Comparison of ENCODE assay signal across 19 mouse cellular contexts in genomic region chr1:134754818-134755217, GRCm38 (mm10).
DNase-seq lines count a peak whose midpoint lies in the region; ATAC-seq lines count a peak whose summit lies in the region.
"Had no signal": no experiment of that assay in that cellular context is flagged by ENCODE, and none has a peak within 500 bp of the region (broad histone marks: within the 10 kb centered on the region; RNA-seq: fewer than 3 reads in every experiment).

No protein-coding gene starts in this region.

- no peak for ATAC-seq in embryonic facial prominence, embryonic 12.5 days (ENCODE audit: insufficient number of reproducible peaks, insufficient read depth, low FRiP score, low TSS enrichment)
- no peak for ATAC-seq in kidney, embryonic 15.5 days (replicated peaks; ENCODE audit: low FRiP score)
- ATAC-seq in neural tube, embryonic 13.5 days (ENCODE audit: low read depth), result no peak
- no peak for ATAC-seq in neural tube, embryonic 15.5 days (ENCODE audit: low FRiP score)
- ATAC-seq: forebrain, embryonic 13.5 days; inflammation-experienced regulatory T-cells, adult 6 months; midbrain, embryonic 16.5 days had no signal

- whole genome bisulfite sequencing in embryonic facial prominence, embryonic 12.5 days, result 71% methylated on average over 10 of the region's 10 CpGs
- WGBS in embryonic facial prominence, embryonic 10.5 days, result 79% methylated on average over 10 of the region's 10 CpGs
- WGBS in kidney, embryonic 15.5 days, result 51% methylated on average over 10 of the region's 10 CpGs
- WGBS in neural tube, embryonic 13.5 days, result 76% methylated on average over 10 of the region's 10 CpGs
- WGBS in neural tube, embryonic 15.5 days, result 77% methylated on average over 10 of the region's 10 CpGs

- no peak overlapping the region for H3K4me2 ChIP-seq in embryonic facial prominence, embryonic 12.5 days (replicated peaks)
- no peak overlapping the region for H3K4me2 ChIP-seq in kidney, embryonic 15.5 days
- H3K4me2 ChIP-seq in neural tube, embryonic 13.5 days, result no peak overlapping the region
- no peak overlapping the region for H3K4me2 ChIP-seq in neural tube, embryonic 15.5 days
- H3K4me2 ChIP-seq: forebrain, embryonic 13.5 days; liver, embryonic 11.5 days had no signal

- H3K27me3 ChIP-seq in embryonic facial prominence, embryonic 12.5 days, result peaks cover 3% of the 10 kb centered on the region; the same call in 1 of the 2 replicates
- H3K27me3 ChIP-seq in embryonic facial prominence, embryonic 10.5 days (replicated peaks; ENCODE audit: low read depth, poor library complexity, severe bottlenecking), result no peaks in the 10 kb centered on the region
- no peaks in the 10 kb centered on the region for H3K27me3 ChIP-seq in kidney, embryonic 15.5 days
- H3K27me3 ChIP-seq in neural tube, embryonic 13.5 days, result no peaks in the 10 kb centered on the region
- no peaks in the 10 kb centered on the region for H3K27me3 ChIP-seq in neural tube, embryonic 15.5 days (replicated peaks)
- H3K27me3 ChIP-seq: forebrain, embryonic 13.5 days had no signal

- H3K9me3 ChIP-seq in embryonic facial prominence, embryonic 12.5 days, result no peaks in the 10 kb centered on the region
- H3K9me3 ChIP-seq in embryonic facial prominence, embryonic 10.5 days, result no peaks in the 10 kb centered on the region
- no peaks in the 10 kb centered on the region for H3K9me3 ChIP-seq in kidney, embryonic 15.5 days (replicated peaks)
- no peaks in the 10 kb centered on the region for H3K9me3 ChIP-seq in neural tube, embryonic 13.5 days
- no peaks in the 10 kb centered on the region for H3K9me3 ChIP-seq in neural tube, embryonic 15.5 days (replicated peaks)
- H3K9me3 ChIP-seq: forebrain, embryonic 13.5 days; G1E; heart, embryonic 10.5 days had no signal

- peaks cover 31% of the 10 kb centered on the region for H3K4me1 ChIP-seq in embryonic facial prominence, embryonic 12.5 days
- H3K4me1 ChIP-seq in embryonic facial prominence, embryonic 10.5 days, result peaks cover 62% of the 10 kb centered on the region
- peaks cover 68% of the 10 kb centered on the region for H3K4me1 ChIP-seq in kidney, embryonic 15.5 days
- H3K4me1 ChIP-seq in neural tube, embryonic 13.5 days (replicated peaks), result peaks cover 45% of the 10 kb centered on the region
- peaks cover 37% of the 10 kb centered on the region for H3K4me1 ChIP-seq in neural tube, embryonic 15.5 days

- DNase-seq in embryonic facial prominence, embryonic 10.5 days (ENCODE audit: low spot score), result no peak
- DNase-seq in kidney, postnatal 14 days, result no peak
- DNase-seq in embryo, embryonic 9.5 days (ENCODE audit: extremely low spot score), result no peak
- DNase-seq: gastrocnemius, postnatal 25 days; heart, postnatal 10 days; left cerebral cortex, postnatal 4 days; retina, postnatal 1 day; thymus, postnatal 25 days had no signal

- 0 out of 2 replicates have a peak overlapping the region, but pooled peaks have one; percentile 11 for H3K27ac ChIP-seq in embryonic facial prominence, embryonic 12.5 days
- H3K27ac ChIP-seq in embryonic facial prominence, embryonic 10.5 days (replicated peaks), result no peak overlapping the region
- peak overlapping the region; percentile 78 for H3K27ac ChIP-seq in kidney, embryonic 15.5 days
- 0 out of 2 replicates have a peak overlapping the region, but pooled peaks have one; percentile 72 for H3K27ac ChIP-seq in neural tube, embryonic 13.5 days (replicated peaks)
- no peak overlapping the region for H3K27ac ChIP-seq in neural tube, embryonic 15.5 days (replicated peaks)
- H3K27ac ChIP-seq: forebrain, embryonic 13.5 days had no signal

- no peak overlapping the region for H3K9ac ChIP-seq in embryonic facial prominence, embryonic 12.5 days
- no peak overlapping the region for H3K9ac ChIP-seq in kidney, embryonic 15.5 days
- 0 out of 2 replicates have a peak overlapping the region, but pooled peaks have one; percentile 17 for H3K9ac ChIP-seq in neural tube, embryonic 13.5 days
- H3K9ac ChIP-seq in neural tube, embryonic 15.5 days (replicated peaks), result no peak overlapping the region
- H3K9ac ChIP-seq: forebrain, embryonic 13.5 days had no signal

- H3K4me3 ChIP-seq in embryonic facial prominence, embryonic 12.5 days, result no peak overlapping the region
- no peak overlapping the region for H3K4me3 ChIP-seq in embryonic facial prominence, embryonic 10.5 days
- no peak overlapping the region for H3K4me3 ChIP-seq in kidney, embryonic 15.5 days (replicated peaks)
- H3K4me3 ChIP-seq in neural tube, embryonic 13.5 days, result no peak overlapping the region
- H3K4me3 ChIP-seq in neural tube, embryonic 15.5 days (replicated peaks), result no peak overlapping the region
- H3K4me3 ChIP-seq: erythroblast, embryonic 14.5 days; forebrain, embryonic 13.5 days; heart, embryonic 10.5 days had no signal

- peaks cover 14% of the 10 kb centered on the region; the same call in 1 of the 2 replicates for H3K36me3 ChIP-seq in embryonic facial prominence, embryonic 12.5 days
- H3K36me3 ChIP-seq in embryonic facial prominence, embryonic 10.5 days (replicated peaks), result no peaks in the 10 kb centered on the region; the same call in 1 of the 2 replicates
- peaks cover 3% of the 10 kb centered on the region; the same call in 1 of the 2 replicates for H3K36me3 ChIP-seq in kidney, embryonic 15.5 days
- peaks cover 8% of the 10 kb centered on the region; the same call in 1 of the 2 replicates for H3K36me3 ChIP-seq in neural tube, embryonic 13.5 days
- peaks cover 8% of the 10 kb centered on the region for H3K36me3 ChIP-seq in neural tube, embryonic 15.5 days

Comparison
In these comparisons a context has a peak if more than half of its experiments do, and no peak if none do; other contexts are left out.
1. H3K27ac ChIP-seq: peak in embryonic facial prominence, embryonic 12.5 days (single experiment), kidney, embryonic 15.5 days (single experiment) and neural tube, embryonic 13.5 days (single experiment); none in embryonic facial prominence, embryonic 10.5 days (single experiment) and neural tube, embryonic 15.5 days (single experiment).